Mouse (Mus musculus) activated CD4-positive, CD25-positive, alpha-beta regulatory T cell, adult 4 months (primary cell): ENCODE results near the gene Rad51b. TPM values are rescaled to one million over a fixed set of nuclear protein-coding genes. Genes with fewer than 3 reads are reported as not detected.

Source experiments
- ATAC-seq: one replicate; pipeline ENCODE4 v1.8.0; 2017
- polyA plus RNA-seq, 2 experiments: library from polyadenylated mRNA; unstranded; fragments of 100-300 nt; shearing (Covaris generic); gene quantifications; one replicate each; pipeline ENCODE4 v1.2.1; 2017

Gene Rad51b
- polyA plus RNA-seq, 2 experiments from 2014 or later = 1.9 to 2.8 TPM

- ATAC-seq = no peak
Measured at GRCm38 (mm10) chr12:79780745-79781144, 483.7 kb downstream of the Rad51b start.

- no peak for ATAC-seq
Measured at GRCm38 (mm10) chr12:79781788-79782187, 484.7 kb downstream of the Rad51b start.

- ATAC-seq = no peak
Measured at GRCm38 (mm10) chr12:79782444-79783117, 485.5 kb downstream of the Rad51b start.

- no peak for ATAC-seq
Measured at GRCm38 (mm10) chr12:79784159-79784558, 487.1 kb downstream of the Rad51b start.

GRCm38 (mm10) chr12:79785691-79786090, 488.6 kb downstream of the Rad51b start:
- ATAC-seq = no peak

GRCm38 (mm10) chr12:79787538-79787937, 490.5 kb downstream of the Rad51b start:
- ATAC-seq = no peak

- ATAC-seq = no peak
Measured at GRCm38 (mm10) chr12:79788340-79788739, 491.3 kb downstream of the Rad51b start.

GRCm38 (mm10) chr12:79789481-79789880, 492.4 kb downstream of the Rad51b start:
- ATAC-seq = no peak

- no peak for ATAC-seq
Measured at GRCm38 (mm10) chr12:79793382-79793781, 496.3 kb downstream of the Rad51b start.

- ATAC-seq = peak; percentile 63
Measured at GRCm38 (mm10) chr12:79794802-79795201, 497.7 kb downstream of the Rad51b start.

- no peak for ATAC-seq
Measured at GRCm38 (mm10) chr12:79796260-79796659, 499.2 kb downstream of the Rad51b start.

GRCm38 (mm10) chr12:79796823-79797821, 500.0 kb downstream of the Rad51b start:
- ATAC-seq = peak; percentile 59

GRCm38 (mm10) chr12:79798488-79798887, 501.4 kb downstream of the Rad51b start:
- no peak for ATAC-seq

- ATAC-seq = no peak
Measured at GRCm38 (mm10) chr12:79799370-79799769, 502.3 kb downstream of the Rad51b start.

GRCm38 (mm10) chr12:79803670-79804069, 506.6 kb downstream of the Rad51b start:
- ATAC-seq = peak; percentile 65

- no peak for ATAC-seq
Measured at GRCm38 (mm10) chr12:79804776-79805524, 507.9 kb downstream of the Rad51b start.

- ATAC-seq = no peak
Measured at GRCm38 (mm10) chr12:79806990-79807389, 509.9 kb downstream of the Rad51b start.

GRCm38 (mm10) chr12:79807410-79807847, 510.3 kb downstream of the Rad51b start:
- no peak for ATAC-seq

- ATAC-seq = no peak
Measured at GRCm38 (mm10) chr12:79807938-79808401, 510.9 kb downstream of the Rad51b start.

- no peak for ATAC-seq
Measured at GRCm38 (mm10) chr12:79808426-79809398, 511.6 kb downstream of the Rad51b start.

- no peak for ATAC-seq
Measured at GRCm38 (mm10) chr12:79809518-79809917, 512.4 kb downstream of the Rad51b start.
